Mouse (Mus musculus): ENCODE data around the gene Pcgf2. TPM values are rescaled to one million over a fixed set of nuclear protein-coding genes. Genes with fewer than 3 reads are reported as not detected.
"Not testable (repeated sequence)": the region's sequence is repeated elsewhere in the genome, so short reads cannot be mapped to it uniquely, and the experiment has no call there.

Pcgf2 gene
- total RNA-seq (2021) = 10 to 100 TPM; 18.6 to 19.5 TPM
- long read RNA-seq, experiment 1 = 0 reads
- long read RNA-seq, experiment 2, partial matches to known transcripts = 0 of 3 reads
- long read RNA-seq, experiment 2, other reads (novel, unspliced or antisense) = 3 of 3 reads

DNA sequence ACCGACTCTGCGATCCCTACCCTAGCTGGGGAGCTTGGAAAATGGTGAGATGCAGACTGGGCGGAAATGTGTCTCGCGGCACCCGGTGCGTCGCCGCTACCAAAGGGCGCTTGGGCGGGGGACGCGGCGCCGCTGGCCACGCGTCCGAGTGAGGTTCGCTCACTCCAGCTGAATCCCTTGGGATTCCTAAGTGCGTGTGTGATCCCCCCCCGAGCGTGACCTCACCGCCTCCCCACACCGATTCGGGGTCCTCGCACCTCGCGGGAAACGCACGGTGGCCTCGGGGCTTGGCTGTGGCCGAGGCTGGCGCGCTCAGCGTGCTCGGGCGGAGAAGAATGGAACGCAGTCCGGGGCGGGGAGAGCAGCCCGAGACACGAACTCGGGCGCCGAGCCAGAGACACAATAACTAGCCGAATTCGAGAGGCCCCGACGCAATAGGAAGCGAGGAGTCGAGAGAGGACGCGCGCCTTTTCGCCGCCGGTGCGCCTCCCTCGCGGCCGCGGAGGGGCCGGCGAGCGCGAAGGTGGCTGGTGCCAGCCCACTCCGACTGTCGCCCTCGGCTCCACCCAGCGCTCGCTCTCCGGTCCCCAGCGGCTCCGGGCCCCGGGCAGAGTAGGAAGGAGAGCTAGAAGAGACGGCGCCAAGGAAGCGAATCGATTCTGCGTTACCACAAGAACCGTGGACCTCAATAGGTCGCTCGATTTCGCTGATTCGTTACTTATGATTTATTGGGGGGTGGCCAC is at the start of gene Pcgf2:
Gene Pcgf2, minus strand, starts transcription at position 495 of the 743 bp plus-strand sequence.
- DNase-seq (ENCODE audit: low spot score in 2 of 2) = peak; percentile 77 to 78

DNA sequence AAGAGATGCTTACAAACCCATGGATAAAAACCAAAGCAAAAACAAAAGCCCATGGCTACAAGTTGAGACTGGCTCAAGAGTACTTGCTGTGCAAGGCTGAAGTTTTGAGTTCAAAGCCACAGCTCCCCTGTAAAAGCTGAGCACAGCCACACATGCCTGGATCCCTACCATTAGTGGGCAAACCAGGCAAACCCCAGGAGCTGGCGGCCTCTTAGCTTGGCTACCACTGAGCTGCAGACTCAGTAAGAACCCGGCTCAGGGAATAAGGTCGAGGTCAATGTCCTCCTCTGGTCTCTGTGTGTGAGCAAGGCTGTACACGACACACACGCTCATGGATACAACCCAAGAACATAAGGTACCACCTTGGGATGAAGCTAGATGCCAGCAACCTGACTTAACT is 48.2 kb upstream of the Pcgf2 start:
- peak in 1 of 2 experiments; percentile 22 for DNase-seq (ENCODE audit: low spot score in 2 of 2)

DNA sequence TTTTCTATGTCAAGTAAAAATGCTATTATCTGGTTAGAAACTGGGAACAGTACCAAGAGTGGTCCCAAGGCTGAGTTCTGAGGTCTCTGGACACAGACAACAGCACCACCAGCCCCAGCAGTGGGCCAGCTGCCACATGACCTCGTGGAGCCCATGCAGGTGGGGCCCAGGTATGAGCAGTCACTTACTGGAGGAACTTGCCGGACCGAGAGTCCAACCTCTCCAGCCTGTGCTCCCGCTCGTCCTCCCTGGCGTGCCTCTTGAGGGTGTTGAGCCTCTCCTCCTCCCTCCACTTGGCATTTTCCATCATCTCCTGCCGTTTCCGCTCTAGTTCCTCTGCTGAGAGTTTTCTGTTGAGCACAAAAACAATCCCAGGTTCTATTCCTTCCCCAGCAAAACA is 47.5 kb upstream of the Pcgf2 start:
- no peak for DNase-seq (ENCODE audit: low spot score in 2 of 2)

GRCm38 (mm10) chr11:97745331-97745721 is 45.0 kb upstream of the Pcgf2 start:
- DNase-seq (ENCODE audit: low spot score in 2 of 2) = no peak

DNA sequence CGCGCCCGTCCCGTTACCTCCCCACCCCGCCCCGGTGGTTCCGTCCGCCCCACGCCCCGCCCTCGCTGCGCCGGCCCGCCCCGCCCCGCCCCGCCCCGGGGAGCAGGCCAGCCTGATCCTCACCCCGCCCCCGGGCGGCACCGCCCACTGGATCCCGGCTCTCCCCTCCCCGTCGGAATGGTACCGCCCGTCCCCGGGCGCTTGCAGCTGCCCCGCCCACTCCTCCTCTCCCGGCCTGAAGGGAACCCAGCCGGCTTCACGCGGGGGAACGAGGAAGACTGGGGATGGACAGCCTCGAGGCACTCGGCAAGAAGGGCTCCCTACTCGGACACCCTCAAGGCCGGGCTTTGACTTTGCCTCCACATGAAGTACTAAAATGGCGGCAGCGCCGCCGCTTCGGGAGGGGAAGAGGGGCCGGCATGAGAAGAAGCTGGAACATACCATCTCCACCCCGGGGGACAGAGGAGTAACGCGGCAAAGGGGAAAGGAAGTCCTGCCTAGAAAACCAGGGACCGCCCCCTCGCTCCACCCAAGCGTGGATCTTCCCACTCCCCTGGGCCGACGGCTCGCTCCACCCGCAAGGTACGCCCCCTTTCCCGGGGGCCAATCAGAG is 44.5 kb upstream of the Pcgf2 start:
- peak; percentile 98 for DNase-seq (ENCODE audit: low spot score in 2 of 2)

DNA sequence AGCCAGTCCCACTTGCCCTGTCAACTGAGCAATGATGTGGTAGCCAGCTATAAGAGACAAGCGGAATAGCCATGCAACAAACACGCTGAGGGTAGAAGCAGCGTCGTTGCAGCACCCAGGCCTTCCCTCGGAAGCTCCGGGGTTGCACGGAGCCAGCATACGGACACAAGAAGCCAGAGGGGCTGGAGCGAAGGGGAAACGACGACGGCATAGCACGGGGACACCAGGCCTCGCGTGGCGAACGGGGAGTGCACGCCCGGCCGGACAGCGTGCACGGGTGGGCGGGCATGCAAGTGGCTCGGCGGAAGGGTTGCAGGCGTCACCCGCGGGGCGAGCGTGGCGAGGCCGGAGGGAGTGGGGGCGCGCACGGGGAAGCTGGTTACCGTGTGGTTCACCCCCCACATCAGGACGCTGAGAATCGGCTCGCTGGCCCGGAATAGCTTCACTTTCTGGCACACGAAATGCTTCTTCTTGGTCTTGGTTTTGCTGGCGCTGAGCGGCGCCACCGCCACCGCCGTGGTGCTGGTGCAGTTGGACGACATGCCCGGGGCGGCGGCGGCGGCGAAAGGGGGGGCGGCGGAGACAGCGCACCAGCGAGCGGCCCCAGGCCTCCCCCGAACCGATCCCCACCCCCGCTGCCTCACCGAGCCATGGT is 43.9 kb upstream of the Pcgf2 start, which contains the start of gene Pip4k2b:
Gene Pip4k2b, minus strand, starts transcription at position 642 of the 655 bp plus-strand sequence.
- DNase-seq (ENCODE audit: low spot score in 2 of 2) = peak in 1 of 2 experiments; percentile 60

DNA sequence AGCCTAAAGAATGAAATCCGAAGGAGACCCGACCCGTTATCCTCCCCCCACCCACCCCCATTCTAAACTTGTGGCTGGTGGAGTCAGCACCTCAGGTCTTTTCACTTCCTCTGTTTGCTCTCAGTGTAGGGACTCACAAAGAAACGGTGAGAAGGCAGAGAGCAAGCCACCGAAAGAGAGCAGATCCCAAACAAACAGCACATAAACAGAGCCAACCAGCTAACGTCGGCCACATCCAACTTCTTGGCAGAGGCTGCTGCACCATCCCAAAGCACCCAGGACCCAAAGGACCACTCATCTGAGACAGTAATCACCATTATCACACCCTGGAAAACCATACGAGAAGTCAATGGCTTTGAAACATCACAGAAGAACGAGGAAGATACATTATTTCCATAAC is 43.1 kb upstream of the Pcgf2 start:
- DNase-seq (ENCODE audit: low spot score in 2 of 2) = no peak

- no peak for DNase-seq (ENCODE audit: low spot score in 2 of 2)
These were observed 42.3 kb upstream of the Pcgf2 start for GRCm38 (mm10) chr11:97742591-97742990.

DNA sequence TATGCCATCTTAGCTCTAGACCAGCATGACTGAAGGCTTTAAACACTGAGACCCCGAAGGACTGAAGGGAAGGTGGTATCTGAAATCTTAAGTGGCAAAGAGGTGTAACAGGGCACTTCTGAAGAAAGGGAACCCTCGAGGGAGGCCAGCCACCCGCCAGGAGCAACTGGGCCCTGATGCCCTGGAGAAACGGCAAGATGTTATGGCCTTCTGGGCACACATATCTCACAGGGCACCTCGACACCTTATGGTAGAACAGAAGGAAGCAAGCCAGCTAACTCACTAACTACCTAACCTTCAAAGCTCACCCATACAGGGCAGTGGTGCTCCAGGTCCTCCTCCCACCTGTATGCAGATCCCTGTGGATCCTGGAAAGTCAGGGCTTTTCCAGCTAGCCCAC is 41.9 kb upstream of the Pcgf2 start:
- no peak for DNase-seq (ENCODE audit: low spot score in 2 of 2)

DNA sequence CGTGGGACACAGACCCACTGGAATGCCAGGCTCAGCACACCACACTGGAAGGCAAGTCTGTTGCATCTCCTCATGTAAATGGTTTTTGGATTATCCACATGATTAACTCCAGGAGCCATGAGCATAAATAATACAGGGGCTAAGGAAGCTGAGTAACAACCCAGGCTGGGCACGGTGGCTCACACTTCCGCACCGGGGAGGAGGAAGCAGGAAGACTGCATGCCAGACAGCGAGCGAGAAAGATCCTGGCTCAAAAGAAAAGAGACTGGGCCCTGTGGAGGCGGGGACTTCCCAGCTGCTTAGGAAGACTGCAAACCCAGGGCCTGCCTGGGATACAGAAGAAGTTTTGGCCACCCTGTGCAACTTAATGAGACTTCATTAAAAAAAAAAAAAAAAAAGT is 39.9 kb upstream of the Pcgf2 start:
- DNase-seq (ENCODE audit: low spot score in 2 of 2) = no peak

DNA sequence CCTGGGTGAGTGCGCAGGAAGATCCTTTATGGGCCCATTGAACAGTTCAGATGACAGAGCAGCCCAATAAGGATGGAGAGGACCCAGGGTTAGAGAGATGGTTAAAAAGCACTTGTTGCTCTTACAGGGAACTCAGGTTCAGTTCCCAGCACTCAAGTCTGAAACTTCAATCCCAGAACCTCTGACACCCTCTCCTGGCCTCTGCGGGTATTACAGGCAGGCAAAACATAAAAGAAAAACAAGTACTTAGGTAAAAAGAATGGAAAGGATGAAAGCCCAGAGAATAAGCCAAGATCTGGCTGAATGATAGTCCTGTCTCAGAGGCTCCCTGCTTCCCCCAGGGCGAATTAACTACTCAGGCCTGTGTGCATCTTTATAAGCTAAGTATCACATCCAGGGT is 38.9 kb upstream of the Pcgf2 start:
- DNase-seq (ENCODE audit: low spot score in 2 of 2) = no peak

- no peak for DNase-seq (ENCODE audit: low spot score in 2 of 2)
These were observed 38.4 kb upstream of the Pcgf2 start for GRCm38 (mm10) chr11:97738703-97739102.

DNA sequence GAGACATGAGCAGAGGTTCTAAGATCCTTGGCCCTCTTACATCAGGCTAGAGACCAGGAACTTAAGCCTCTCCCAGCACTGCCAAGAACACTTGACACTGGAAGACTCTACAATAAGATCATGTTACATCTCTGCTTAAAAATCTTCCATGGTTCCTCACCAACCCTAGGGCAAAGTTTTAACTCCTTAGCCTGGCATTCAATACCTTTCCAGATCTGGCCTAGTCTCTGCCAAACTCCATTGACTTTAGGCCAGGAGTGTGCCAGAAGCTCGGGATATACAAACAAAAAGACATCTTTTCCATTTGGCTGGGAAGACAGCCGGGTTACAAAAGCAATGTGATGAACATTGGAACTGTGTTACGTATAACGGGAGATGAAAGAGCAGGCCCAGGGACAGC is 37.3 kb upstream of the Pcgf2 start:
- DNase-seq (ENCODE audit: low spot score in 2 of 2) = no peak

GRCm38 (mm10) chr11:97736645-97737044 is 36.3 kb upstream of the Pcgf2 start:
- DNase-seq (ENCODE audit: low spot score in 2 of 2) = no peak

DNA sequence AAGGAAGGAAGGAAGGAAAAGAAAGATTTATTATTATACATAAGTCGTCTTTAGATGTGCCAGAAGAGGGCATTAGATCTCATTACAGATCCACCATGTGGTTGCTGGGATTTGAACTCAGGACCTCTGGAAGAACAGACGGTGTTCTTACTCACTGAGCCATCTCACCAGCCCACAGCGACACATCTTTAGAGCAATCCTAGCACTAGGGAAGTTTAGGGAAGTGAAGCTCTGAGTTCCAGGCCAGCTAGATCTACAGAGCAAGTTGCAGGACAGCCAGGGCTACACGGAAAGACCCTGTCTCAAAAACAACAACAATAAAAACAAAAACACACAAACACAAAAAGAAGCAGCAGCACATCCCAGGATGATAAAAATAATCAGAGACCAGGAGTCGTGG is 34.5 kb upstream of the Pcgf2 start:
- DNase-seq (ENCODE audit: low spot score in 2 of 2) = not testable (repeated sequence)

- DNase-seq (ENCODE audit: low spot score in 2 of 2) = no peak
These were observed 33.4 kb upstream of the Pcgf2 start for GRCm38 (mm10) chr11:97733689-97734088.

DNA sequence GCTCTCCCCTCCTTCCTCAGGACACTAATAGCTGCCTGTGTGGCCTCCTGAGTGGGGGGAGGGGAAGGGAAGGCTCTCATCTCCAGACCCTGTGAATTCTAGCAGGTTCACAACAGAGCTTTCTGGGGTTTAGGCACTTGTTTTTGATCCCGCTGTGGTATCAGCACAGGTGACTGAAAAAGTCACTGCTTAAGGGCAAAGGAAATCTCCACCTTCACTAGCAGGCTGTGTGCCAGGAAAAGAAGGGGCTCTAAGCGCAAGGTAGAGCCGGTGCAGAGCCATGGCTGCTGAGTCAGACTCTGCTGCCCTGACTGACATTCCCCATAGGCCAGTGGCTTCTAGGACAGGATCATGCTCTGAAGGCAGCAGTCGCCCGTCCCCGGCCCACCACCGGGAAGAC is 28.4 kb upstream of the Pcgf2 start:
- DNase-seq (ENCODE audit: low spot score in 2 of 2) = no peak

GRCm38 (mm10) chr11:97728311-97728710 is 28.0 kb upstream of the Pcgf2 start:
- DNase-seq (ENCODE audit: low spot score in 2 of 2) = no peak

DNA sequence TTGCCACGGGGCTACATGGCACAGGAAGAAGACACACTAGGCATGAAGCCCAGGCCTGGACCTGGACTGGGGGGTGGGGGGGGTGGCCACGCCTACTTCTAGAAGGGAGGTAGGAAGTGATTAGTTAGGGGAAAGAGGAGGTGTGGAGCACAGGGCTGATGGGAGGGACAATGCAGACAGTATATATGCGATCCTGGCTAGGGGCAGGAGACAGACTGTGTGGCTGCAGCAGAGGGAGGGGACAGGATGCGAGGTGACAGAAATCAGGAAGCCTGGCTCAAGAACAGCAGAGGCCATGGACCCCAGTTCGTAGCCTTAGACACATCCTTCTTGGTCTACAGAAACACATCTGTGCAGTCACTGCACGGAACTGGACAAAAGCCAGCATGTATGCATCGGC is 23.4 kb upstream of the Pcgf2 start:
- DNase-seq (ENCODE audit: low spot score in 2 of 2) = no peak

DNA sequence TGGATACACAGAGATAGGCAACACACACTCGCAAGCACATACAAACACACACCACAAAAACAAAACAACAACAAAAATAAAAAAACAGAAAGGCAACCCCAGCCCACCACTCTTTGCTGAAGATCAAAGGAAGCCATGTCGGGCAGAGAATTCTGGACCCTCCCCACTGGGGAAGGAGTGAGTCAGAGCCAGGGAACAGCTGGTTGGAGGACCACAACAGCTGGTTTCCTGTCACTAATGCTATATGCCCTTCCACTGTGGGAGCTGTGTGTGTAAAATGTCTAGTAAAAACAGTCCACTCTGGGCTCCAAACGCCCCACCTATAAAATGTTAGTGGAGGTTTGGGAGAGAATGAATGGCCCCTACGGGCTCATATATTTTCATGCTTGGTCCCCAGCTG is 21.0 kb upstream of the Pcgf2 start:
- no peak for DNase-seq (ENCODE audit: low spot score in 2 of 2)

DNA sequence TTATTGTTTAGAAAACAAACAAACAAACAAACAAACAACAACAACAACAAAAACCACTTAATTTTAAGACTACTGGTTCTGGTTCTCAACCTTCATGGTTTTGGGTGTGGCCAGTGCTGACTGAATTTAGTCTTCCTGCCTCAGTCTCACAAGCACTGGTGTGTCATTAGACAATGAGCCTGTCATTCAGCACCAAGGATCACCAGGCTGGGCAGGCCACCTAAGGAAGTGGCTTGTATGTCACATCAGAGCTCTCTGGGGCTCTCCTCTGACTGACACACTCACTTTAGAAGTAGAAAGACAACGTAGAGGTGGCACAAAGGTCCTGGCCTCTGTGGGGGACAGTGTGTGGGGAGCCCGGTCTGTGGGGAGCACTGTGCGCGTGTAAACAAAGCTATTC is 18.7 kb upstream of the Pcgf2 start:
- DNase-seq (ENCODE audit: low spot score in 2 of 2) = no peak

DNA sequence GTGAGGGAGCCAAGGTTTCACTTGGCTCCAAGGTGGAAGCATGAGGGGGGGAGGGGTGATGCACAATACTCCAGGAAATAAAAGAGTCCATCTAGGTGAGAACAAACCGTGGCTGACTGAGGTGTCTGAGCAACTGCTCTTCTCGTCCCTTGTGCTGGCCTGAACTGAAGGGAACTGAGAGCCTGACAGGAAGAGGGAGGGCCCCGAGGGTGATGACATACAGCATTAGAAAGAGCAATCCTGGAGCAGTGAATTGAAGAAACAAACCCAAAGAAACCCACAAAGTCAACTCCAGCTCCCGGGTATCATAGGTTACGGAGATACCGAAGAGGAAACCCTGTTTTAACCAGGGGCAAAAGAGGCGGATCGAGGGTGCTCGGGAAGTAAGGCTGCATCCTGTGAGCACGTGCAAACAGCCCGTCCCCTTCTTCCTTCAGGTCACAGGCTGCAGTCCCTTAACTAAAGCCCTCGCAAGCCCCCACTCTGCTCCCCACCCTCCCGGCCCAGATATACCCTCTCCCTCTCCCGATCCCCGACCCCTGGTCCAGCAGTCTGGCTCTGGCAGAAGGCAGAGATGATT is 18.1 kb upstream of the Pcgf2 start:
- DNase-seq (ENCODE audit: low spot score in 2 of 2) = no peak

Measured in adrenal gland, adult 18-20 months (tissue).